Mouse (Mus musculus): ENCODE data around the gene Olfr93. TPM values are rescaled to one million over a fixed set of nuclear protein-coding genes. Genes with fewer than 3 reads are reported as not detected.

The Olfr93 gene
- total and polyA plus RNA-seq, 2 experiments from 2014 or later, result not detected

- H3K9ac ChIP-seq (replicated peaks; ENCODE audit: low read length, poor library complexity, severe bottlenecking), result no peak within 1 kb of the TSS
- no peak within 1 kb of the TSS for H3K4me3 ChIP-seq (ENCODE audit: low read depth, low read length)
- H3K27ac ChIP-seq (ENCODE audit: low read depth, low read length), result no peak within 1 kb of the TSS
- DNase-seq (ENCODE audit: low spot score) (no peak), ATAC-seq (ENCODE audit: low FRiP score) (no peak)
- no peaks in the 10 kb centered on the region for H3K36me3 ChIP-seq (ENCODE audit: insufficient read depth, low read length)
- H3K4me2 ChIP-seq (ENCODE audit: low read depth, low read length, poor library complexity, severe bottlenecking), result no peak within 1 kb of the TSS
- whole genome bisulfite sequencing, result 95% methylated on average over 1 of the region's 1 CpGs
- no peaks in the 10 kb centered on the region for H3K27me3 ChIP-seq (ENCODE audit: insufficient read depth, low read length)
- no peak for TF ChIP-seq CTCF (IDR thresholded peaks at IDR 0.05)
- no peaks in the 10 kb centered on the region for H3K9me3 ChIP-seq (ENCODE audit: low read length)
- no peaks in the 10 kb centered on the region for H3K4me1 ChIP-seq (ENCODE audit: insufficient read depth, low read length)
These were observed 63.1 kb downstream of the Olfr93 start, which contains the start of gene Olfr91 for GRCm38 (mm10) chr17:37098178-37098577. Olfr91 (minus strand) TSS chr17:37098278.

DNA sequence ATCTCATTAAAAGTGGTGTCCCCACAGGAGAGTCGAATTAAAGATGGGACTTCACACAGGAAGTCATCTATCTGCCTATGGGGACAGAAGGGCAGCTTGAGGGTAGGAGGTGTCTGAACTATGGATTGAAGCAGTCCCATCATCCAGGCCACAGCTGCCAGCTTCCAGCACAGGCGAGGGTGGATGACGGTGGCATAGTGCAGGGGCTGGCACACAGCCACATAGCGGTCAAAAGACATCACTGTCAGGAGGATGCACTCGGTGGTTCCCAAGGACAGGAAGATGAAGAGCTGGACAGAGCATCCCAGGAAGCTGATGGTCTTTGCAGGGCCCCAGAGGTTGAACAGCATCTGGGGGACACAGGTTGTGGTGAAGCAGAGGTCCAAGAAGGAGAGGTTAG, 68.0 kb downstream of the Olfr93 start:
- H3K9ac ChIP-seq (replicated peaks; ENCODE audit: low read length, poor library complexity, severe bottlenecking), result no peak overlapping the region
- H3K4me1 ChIP-seq (ENCODE audit: insufficient read depth, low read length), result no peaks in the 10 kb centered on the region
- no peak overlapping the region for H3K4me3 ChIP-seq (ENCODE audit: low read depth, low read length)
- H3K9me3 ChIP-seq (ENCODE audit: low read length), result no peaks in the 10 kb centered on the region
- H3K27ac ChIP-seq (ENCODE audit: low read depth, low read length), result no peak overlapping the region
- DNase-seq (ENCODE audit: low spot score), result peak; percentile 35
- no peak for TF ChIP-seq CTCF (IDR thresholded peaks at IDR 0.05)
- no peaks in the 10 kb centered on the region for H3K36me3 ChIP-seq (ENCODE audit: insufficient read depth, low read length)
- H3K27me3 ChIP-seq (ENCODE audit: insufficient read depth, low read length), result no peaks in the 10 kb centered on the region
- WGBS, result 78% methylated on average over 5 of the region's 5 CpGs
- no peak; the same call in 1 of the 2 replicates for ATAC-seq (ENCODE audit: low FRiP score)
- no peak overlapping the region for H3K4me2 ChIP-seq (ENCODE audit: low read depth, low read length, poor library complexity, severe bottlenecking)

GRCm38 (mm10) chr17:37092198-37092597, 69.1 kb downstream of the Olfr93 start:
- WGBS, result 69% methylated on average over 1 of the region's 1 CpGs
- H3K9ac ChIP-seq (replicated peaks; ENCODE audit: low read length, poor library complexity, severe bottlenecking), result no peak overlapping the region
- TF ChIP-seq CTCF (IDR thresholded peaks at IDR 0.05), result no peak

More at GRCm38 (mm10) chr17:37092198-37092597, 69.1 kb downstream of the Olfr93 start:
- Histone ChIP-seq H3K36me3 (ENCODE audit: insufficient read depth, low read length) (no peaks in the 10 kb centered on the region), H3K9me3 (ENCODE audit: low read length) (no peaks in the 10 kb centered on the region), H3K4me1 (ENCODE audit: insufficient read depth, low read length) (no peaks in the 10 kb centered on the region), H3K4me2 (ENCODE audit: low read depth, low read length, poor library complexity, severe bottlenecking) (no peak overlapping the region), H3K27ac (ENCODE audit: low read depth, low read length) (no peak overlapping the region), H3K4me3 (ENCODE audit: low read depth, low read length) (no peak overlapping the region), H3K27me3 (ENCODE audit: insufficient read depth, low read length) (no peaks in the 10 kb centered on the region)
- ATAC-seq (ENCODE audit: low FRiP score) (no peak), DNase-seq (ENCODE audit: low spot score) (no peak)

Other genes with a start within 250 kb of the Olfr93 start
- gene Rnf39, start 218.6 kb downstream of the Olfr93 start, total RNA-seq (2014; rRNA removed), result 3.9 TPM in 2 replicates
- gene Rnf39, start 218.6 kb downstream of the Olfr93 start, polyA plus RNA-seq (2015; fragmentation: Nextera tagmentation; extraction: Ambion mirVana), result 2.8 and 3.3 TPM in 2 replicates
- 54.0 and 64.5 TPM in 2 replicates for gene Ppp1r11, start 209.8 kb downstream of the Olfr93 start, total RNA-seq (2014; rRNA removed)
- 143 and 166 TPM in 2 replicates for gene Ppp1r11, start 209.8 kb downstream of the Olfr93 start, polyA plus RNA-seq (2015; fragmentation: Nextera tagmentation; extraction: Ambion mirVana)
- gene Znrd1, start 202.9 kb downstream of the Olfr93 start, total RNA-seq (2014; rRNA removed), result 31.6 and 37.1 TPM in 2 replicates
- gene Znrd1, start 202.9 kb downstream of the Olfr93 start, polyA plus RNA-seq (2015; fragmentation: Nextera tagmentation; extraction: Ambion mirVana), result 42.4 and 43.7 TPM in 2 replicates
- 2.1 and 3.5 TPM in 2 replicates for gene Znrd1as, start 202.9 kb downstream of the Olfr93 start, total RNA-seq (2014; rRNA removed)
- 2.8 and 3.0 TPM in 2 replicates for gene Znrd1as, start 202.9 kb downstream of the Olfr93 start, polyA plus RNA-seq (2015; fragmentation: Nextera tagmentation; extraction: Ambion mirVana)
- gene 2410137M14Rik, start 180.3 kb downstream of the Olfr93 start, total RNA-seq (2014; rRNA removed), result not detected in 2 replicates
- gene 2410137M14Rik, start 180.3 kb downstream of the Olfr93 start, polyA plus RNA-seq (2015; fragmentation: Nextera tagmentation; extraction: Ambion mirVana), result 0.39 and 0.52 TPM in 2 replicates
- gene H2-M5, start 172.0 kb downstream of the Olfr93 start, total RNA-seq (2014; rRNA removed), result 2.0 and 4.3 TPM in 2 replicates
- gene H2-M5, start 172.0 kb downstream of the Olfr93 start, polyA plus RNA-seq (2015; fragmentation: Nextera tagmentation; extraction: Ambion mirVana), result 1.3 and 1.6 TPM in 2 replicates
- gene Zfp57, start 160.3 kb downstream of the Olfr93 start, total RNA-seq (2014; rRNA removed), result 140 and 182 TPM in 2 replicates
- gene Zfp57, start 160.3 kb downstream of the Olfr93 start, polyA plus RNA-seq (2015; fragmentation: Nextera tagmentation; extraction: Ambion mirVana), result 166 and 171 TPM in 2 replicates
- gene Mog, start 138.1 kb downstream of the Olfr93 start, total RNA-seq (2014; rRNA removed), result not detected in 2 replicates
- 0.95 and 1.1 TPM in 2 replicates for gene Mog, start 138.1 kb downstream of the Olfr93 start, polyA plus RNA-seq (2015; fragmentation: Nextera tagmentation; extraction: Ambion mirVana)
- 633 and 639 TPM in 2 replicates for gene Gabbr1, start 115.5 kb downstream of the Olfr93 start, total RNA-seq (2014; rRNA removed)
- gene Gabbr1, start 115.5 kb downstream of the Olfr93 start, polyA plus RNA-seq (2015; fragmentation: Nextera tagmentation; extraction: Ambion mirVana), result 111 and 116 TPM in 2 replicates
- not detected in 2 replicates for gene Olfr90, start 73.0 kb downstream of the Olfr93 start, total RNA-seq (2014; rRNA removed)
- not detected in 2 replicates for gene Olfr90, start 73.0 kb downstream of the Olfr93 start, polyA plus RNA-seq (2015; fragmentation: Nextera tagmentation; extraction: Ambion mirVana)
- gene Olfr91, start 63.2 kb downstream of the Olfr93 start, total RNA-seq (2014; rRNA removed), result not detected in 2 replicates
- gene Olfr91, start 63.2 kb downstream of the Olfr93 start, polyA plus RNA-seq (2015; fragmentation: Nextera tagmentation; extraction: Ambion mirVana), result not detected in 2 replicates
- not detected in 2 replicates for gene Olfr92, start 41.4 kb downstream of the Olfr93 start, total RNA-seq (2014; rRNA removed)
- gene Olfr92, start 41.4 kb downstream of the Olfr93 start, polyA plus RNA-seq (2015; fragmentation: Nextera tagmentation; extraction: Ambion mirVana), result not detected in 2 replicates
- not detected in 2 replicates for gene Ubd, start 32.4 kb upstream of the Olfr93 start, total RNA-seq (2014; rRNA removed)
- not detected in 2 replicates for gene Ubd, start 32.4 kb upstream of the Olfr93 start, polyA plus RNA-seq (2015; fragmentation: Nextera tagmentation; extraction: Ambion mirVana)
- not detected in 2 replicates for gene Olfr94, start 39.5 kb upstream of the Olfr93 start, total RNA-seq (2014; rRNA removed)
- gene Olfr94, start 39.5 kb upstream of the Olfr93 start, polyA plus RNA-seq (2015; fragmentation: Nextera tagmentation; extraction: Ambion mirVana), result not detected in 2 replicates
- not detected in 2 replicates for gene Olfr95, start 51.6 kb upstream of the Olfr93 start, total RNA-seq (2014; rRNA removed)
- gene Olfr95, start 51.6 kb upstream of the Olfr93 start, polyA plus RNA-seq (2015; fragmentation: Nextera tagmentation; extraction: Ambion mirVana), result 0.02 TPM in 1 of 2 replicates, not detected in the other
- gene Olfr96, start 58.7 kb upstream of the Olfr93 start, total RNA-seq (2014; rRNA removed), result not detected in 2 replicates
- not detected in 2 replicates for gene Olfr96, start 58.7 kb upstream of the Olfr93 start, polyA plus RNA-seq (2015; fragmentation: Nextera tagmentation; extraction: Ambion mirVana)
- gene Olfr97, start 75.8 kb upstream of the Olfr93 start, total RNA-seq (2014; rRNA removed), result not detected in 2 replicates
- gene Olfr97, start 75.8 kb upstream of the Olfr93 start, polyA plus RNA-seq (2015; fragmentation: Nextera tagmentation; extraction: Ambion mirVana), result not detected in 2 replicates
- gene Olfr98, start 102.3 kb upstream of the Olfr93 start, total RNA-seq (2014; rRNA removed), result not detected in 2 replicates
- gene Olfr98, start 102.3 kb upstream of the Olfr93 start, polyA plus RNA-seq (2015; fragmentation: Nextera tagmentation; extraction: Ambion mirVana), result not detected in 2 replicates
- gene H2-M3, start 108.7 kb upstream of the Olfr93 start, total RNA-seq (2014; rRNA removed), result 1.6 TPM in 2 replicates
- 2.5 and 2.6 TPM in 2 replicates for gene H2-M3, start 108.7 kb upstream of the Olfr93 start, polyA plus RNA-seq (2015; fragmentation: Nextera tagmentation; extraction: Ambion mirVana)
- not detected in 2 replicates for gene Olfr99, start 122.0 kb upstream of the Olfr93 start, total RNA-seq (2014; rRNA removed)
- not detected in 2 replicates for gene Olfr99, start 122.0 kb upstream of the Olfr93 start, polyA plus RNA-seq (2015; fragmentation: Nextera tagmentation; extraction: Ambion mirVana)
- gene Olfr101, start 142.8 kb upstream of the Olfr93 start, total RNA-seq (2014; rRNA removed), result not detected in 2 replicates
- not detected in 2 replicates for gene Olfr101, start 142.8 kb upstream of the Olfr93 start, polyA plus RNA-seq (2015; fragmentation: Nextera tagmentation; extraction: Ambion mirVana)
- gene Olfr102, start 155.6 kb upstream of the Olfr93 start, total RNA-seq (2014; rRNA removed), result not detected in 2 replicates
- not detected in 2 replicates for gene Olfr102, start 155.6 kb upstream of the Olfr93 start, polyA plus RNA-seq (2015; fragmentation: Nextera tagmentation; extraction: Ambion mirVana)
- not detected in 2 replicates for gene Olfr103, start 178.2 kb upstream of the Olfr93 start, total RNA-seq (2014; rRNA removed)
- not detected in 2 replicates for gene Olfr103, start 178.2 kb upstream of the Olfr93 start, polyA plus RNA-seq (2015; fragmentation: Nextera tagmentation; extraction: Ambion mirVana)
- 0.33 TPM in 1 of 2 replicates, not detected in the other for gene Olfr104-ps, start 198.1 kb upstream of the Olfr93 start, total RNA-seq (2014; rRNA removed)
- not detected in 2 replicates for gene Olfr104-ps, start 198.1 kb upstream of the Olfr93 start, polyA plus RNA-seq (2015; fragmentation: Nextera tagmentation; extraction: Ambion mirVana)
- gene Olfr105-ps, start 217.5 kb upstream of the Olfr93 start, total RNA-seq (2014; rRNA removed), result not detected in 2 replicates
- not detected in 2 replicates for gene Olfr105-ps, start 217.5 kb upstream of the Olfr93 start, polyA plus RNA-seq (2015; fragmentation: Nextera tagmentation; extraction: Ambion mirVana)
- gene Olfr106-ps, start 228.9 kb upstream of the Olfr93 start, total RNA-seq (2014; rRNA removed), result not detected in 2 replicates
- not detected in 2 replicates for gene Olfr106-ps, start 228.9 kb upstream of the Olfr93 start, polyA plus RNA-seq (2015; fragmentation: Nextera tagmentation; extraction: Ambion mirVana)
- not detected in 2 replicates for gene Olfr107, start 237.7 kb upstream of the Olfr93 start, total RNA-seq (2014; rRNA removed)
- not detected in 2 replicates for gene Olfr107, start 237.7 kb upstream of the Olfr93 start, polyA plus RNA-seq (2015; fragmentation: Nextera tagmentation; extraction: Ambion mirVana)